Mouse (Mus musculus) G1E-ER4 (cell line): ENCODE results near the gene Nkap. TPM values are rescaled to one million over a fixed set of nuclear protein-coding genes. Genes with fewer than 3 reads are reported as not detected.

ENCODE experiments used
- GATA1 ChIP-seq: IDR thresholded peaks from one replicate; pipeline ENCODE4 v1.8.0; 2012; ENCODE audit warnings: low read length, inconsistent platforms
- polyA plus RNA-seq: library from polyadenylated mRNA; stranded (reverse); fragments of >175 nt; gene quantifications from 2 replicates; pipeline ENCODE4 v1.2.3, GENCODE M21; 2012

Nkap gene
- polyA plus RNA-seq, 1 experiment, result 11.3 TPM

DNA sequence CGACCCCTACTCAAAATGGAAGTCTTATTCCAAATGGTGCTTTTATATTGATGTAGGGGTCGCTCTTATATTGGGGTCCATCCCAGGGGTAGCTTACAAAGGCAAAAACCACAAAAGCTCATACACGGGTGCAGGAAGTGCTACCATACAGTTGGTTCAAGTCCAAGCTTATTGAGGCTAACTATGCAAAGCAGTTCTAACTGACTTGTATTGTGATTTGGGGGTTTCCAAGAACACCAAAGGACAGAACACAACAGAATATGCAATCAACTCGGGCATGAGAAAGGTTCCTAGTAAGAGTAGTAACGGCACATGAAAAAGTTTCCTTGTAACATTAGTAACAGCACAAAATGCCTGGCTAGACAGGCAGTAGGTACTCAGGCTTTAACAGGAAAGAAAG lies 6.4 kb upstream of the Nkap start:
- no peak for TF ChIP-seq GATA1

DNA sequence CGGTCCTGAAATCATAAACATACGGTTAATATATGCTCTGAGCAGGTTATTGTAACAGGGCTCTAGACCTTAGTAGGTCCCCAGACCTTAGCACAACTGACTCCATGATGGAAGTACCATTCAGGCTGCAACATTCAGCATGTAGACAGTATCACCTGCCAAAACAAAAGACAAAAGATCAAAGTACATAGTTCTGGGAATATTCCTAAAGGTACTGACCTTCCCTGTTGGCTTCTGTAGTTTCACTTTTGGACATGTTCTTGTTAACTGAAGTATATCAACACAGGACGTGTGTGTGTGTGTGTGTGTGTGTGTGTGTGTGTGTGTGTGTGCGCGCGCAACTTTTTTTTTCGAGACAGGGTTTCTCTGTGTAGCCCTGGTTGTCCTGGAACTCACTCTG lies 1.1 kb upstream of the Nkap start:
- no peak for TF ChIP-seq GATA1

DNA sequence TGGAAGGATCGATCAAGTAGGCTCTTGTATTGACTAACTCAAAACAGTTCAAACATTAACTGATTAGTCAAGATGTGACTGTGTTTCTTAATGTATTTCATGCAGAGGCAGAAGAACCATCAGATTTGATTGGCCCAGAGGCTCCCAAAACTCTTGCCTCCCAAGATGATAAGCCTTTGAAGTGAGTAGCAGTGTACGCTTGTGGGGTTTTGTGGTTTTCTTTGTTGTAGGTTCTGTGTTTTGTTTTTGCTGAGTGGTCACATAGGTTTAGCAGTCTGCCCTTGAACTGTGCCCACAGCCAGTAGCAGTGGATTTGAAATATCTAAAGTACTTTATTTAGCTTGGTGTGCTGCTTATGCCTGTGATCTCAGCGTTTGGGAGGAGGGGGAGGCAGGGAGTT lies 15.1 kb downstream of the Nkap start:
- no peak for TF ChIP-seq GATA1

DNA sequence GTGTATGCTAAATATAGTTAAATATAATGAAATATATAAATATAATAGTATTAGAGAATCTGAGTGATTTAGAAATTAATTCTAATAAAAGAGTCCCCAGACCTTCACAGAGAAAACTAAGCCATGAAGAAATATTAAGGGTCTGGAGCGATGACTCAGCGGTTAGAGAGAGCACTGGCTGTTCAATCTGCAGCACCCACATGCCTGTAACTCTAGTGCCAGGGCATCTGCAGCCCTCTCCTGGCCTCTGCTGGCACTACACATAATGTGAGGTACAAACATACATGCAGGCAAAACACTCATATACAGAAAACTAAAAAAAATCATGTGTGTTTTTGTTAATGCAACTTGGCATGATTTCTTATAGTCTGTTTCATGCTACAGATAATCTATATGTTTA lies 18.4 kb downstream of the Nkap start:
- TF ChIP-seq GATA1, result no peak

DNA sequence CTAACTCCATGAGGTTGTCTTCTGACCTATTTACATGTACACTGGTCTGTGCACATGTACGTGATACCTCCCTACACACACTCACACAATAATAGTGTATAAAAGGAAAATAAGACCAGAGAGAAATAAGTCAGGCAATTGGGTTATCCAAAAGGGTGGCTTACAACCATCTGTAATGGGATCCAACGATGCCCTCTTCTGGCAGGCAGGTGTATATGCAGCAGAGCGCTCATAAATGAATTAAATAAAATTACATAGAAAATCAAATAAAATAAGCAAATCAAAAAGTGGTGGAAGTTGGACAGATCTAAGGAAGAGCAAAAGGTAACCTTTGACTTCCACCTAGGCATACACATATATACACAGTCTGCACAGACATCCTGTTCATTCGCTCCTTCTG lies 31.2 kb downstream of the Nkap start:
- TF ChIP-seq GATA1, result no peak

DNA sequence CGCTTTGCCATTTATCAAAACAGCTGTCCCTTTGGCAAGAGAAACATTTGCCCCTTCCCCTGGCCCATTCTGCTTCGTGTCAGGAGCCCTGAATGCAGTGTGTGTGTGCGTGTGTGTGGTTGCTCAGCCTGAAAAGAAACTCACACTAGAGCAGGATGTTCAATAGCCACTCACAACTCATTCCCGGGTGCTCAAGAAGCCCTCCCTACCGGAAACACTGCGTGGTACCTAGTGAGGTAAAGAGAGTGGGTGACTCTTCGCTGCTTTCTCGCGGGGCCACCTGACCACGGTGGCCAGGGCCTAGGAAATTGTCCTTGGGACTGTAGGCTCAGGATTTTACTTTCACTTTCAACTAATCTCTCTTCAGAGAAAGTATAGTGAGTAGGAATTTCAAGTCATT lies 34.6 kb downstream of the Nkap start:
- TF ChIP-seq GATA1, result no peak

DNA sequence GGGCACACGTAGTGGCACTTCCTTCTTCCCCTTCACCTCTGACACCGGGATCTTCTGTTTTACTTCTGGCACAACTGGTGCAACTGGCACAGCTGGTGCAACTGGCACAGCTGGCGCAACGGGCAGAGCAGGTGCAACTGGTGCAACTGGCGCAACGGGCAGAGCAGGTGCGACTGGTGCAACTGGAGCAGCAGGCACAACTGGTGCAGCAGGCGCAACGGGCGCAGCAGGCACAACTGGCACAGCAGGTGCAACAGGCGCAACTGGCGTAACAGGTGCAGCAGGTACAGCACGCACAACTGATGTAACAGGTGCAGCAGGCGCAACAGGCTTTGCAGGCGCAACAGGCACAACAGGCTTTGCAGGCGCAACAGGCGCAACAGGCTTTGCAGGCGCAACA lies 36.5 kb downstream of the Nkap start:
- no peak for TF ChIP-seq GATA1

DNA sequence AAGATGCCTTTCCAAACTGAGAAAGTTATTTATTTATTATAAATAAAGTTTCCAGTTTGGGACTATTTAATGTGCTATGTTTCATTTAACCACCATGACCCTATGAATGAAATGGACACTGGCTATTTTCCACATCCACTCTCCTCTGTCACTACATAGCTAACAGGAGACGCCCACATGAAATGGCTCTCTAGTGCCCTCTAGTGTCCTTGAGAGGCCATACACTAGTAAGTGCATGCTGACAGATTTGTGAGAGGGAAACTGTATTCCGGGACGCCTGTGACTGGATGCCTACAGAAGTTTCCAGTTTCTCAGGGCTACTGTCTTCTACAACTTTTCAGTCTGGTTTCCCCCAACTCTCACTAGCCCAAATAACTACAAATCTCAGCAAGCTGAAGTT lies 40.5 kb downstream of the Nkap start:
- TF ChIP-seq GATA1, result no peak

DNA sequence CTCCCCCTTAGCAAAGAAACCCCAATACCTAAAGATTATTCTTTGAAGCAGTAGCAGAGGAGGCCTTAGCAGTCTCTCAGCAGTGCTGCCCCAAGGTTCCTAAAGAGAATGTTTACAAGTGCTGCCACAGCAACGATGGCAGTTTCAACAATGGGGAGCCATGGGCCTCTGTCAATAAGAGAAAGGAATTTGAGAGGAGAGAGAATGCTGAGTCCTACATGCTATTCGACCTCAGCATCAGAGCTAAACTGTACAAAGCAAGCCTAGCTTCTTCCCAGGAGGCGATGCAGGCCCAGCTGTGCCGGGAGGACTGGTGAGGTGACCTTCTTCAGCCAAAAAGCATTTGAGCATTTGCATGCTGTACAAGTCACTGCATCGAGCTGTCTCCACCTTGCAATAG lies 42.1 kb downstream of the Nkap start, which contains the start of gene Akap14:
Akap14 (minus strand) TSS at position 101 of the 400 bp plus-strand sequence.
- TF ChIP-seq GATA1, result no peak

DNA sequence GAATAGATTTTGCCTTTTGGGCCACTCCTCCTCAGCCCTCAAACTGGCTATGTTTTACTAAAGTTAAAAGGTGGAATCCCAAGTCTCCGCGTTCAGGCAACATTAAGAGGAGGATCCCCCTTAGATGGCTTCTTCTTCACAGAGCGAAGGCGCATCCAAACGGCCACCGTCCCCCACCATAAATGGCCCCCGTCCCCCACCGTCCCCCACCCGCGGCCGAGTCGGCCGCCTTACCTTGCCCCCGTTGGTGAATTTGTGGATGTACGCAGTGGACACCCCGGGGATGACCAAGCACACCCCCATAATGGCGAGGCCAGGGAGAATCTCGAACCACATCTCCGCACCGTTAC lies 64.1 kb downstream of the Nkap start:
- no peak for TF ChIP-seq GATA1

DNA sequence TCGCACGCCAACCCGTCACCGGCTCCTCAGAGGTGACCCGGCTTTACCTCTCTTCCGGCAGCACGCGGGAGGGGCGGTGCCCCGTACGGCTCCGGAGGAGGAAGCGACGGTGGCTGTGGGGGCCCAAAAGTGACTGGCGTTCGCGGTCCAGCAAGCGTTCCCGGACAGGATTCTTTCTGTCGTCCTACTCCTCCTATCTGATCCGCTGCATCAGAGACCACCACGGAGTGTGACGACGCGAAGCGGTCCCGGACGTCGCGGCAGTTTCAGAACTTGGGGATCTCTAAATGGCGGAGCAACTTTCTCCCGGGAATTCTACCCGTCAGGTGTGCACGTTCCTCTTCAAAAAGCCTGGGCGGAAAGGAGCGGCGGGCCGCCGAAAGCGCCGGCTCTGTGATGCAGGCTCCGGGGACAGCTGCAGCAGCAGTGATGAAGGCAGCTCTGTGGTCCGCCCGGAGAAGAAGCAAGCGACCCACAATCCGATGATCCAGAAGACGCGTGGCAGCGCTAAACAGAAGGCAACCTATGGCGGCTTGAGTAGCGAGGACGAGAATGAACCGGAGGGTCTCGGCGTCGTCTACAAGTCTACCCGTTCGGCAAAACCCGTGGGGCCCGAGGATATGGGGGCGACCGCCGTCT lies 64.6 kb downstream of the Nkap start, which contains the start of the genes Ndufa1 and Rnf113a1:
Ndufa1 (minus strand) TSS at position 59 of the 639 bp plus-strand sequence.
Rnf113a1 (plus strand) TSS at position 141 of the 639 bp plus-strand sequence.
- TF ChIP-seq GATA1, result no peak

DNA sequence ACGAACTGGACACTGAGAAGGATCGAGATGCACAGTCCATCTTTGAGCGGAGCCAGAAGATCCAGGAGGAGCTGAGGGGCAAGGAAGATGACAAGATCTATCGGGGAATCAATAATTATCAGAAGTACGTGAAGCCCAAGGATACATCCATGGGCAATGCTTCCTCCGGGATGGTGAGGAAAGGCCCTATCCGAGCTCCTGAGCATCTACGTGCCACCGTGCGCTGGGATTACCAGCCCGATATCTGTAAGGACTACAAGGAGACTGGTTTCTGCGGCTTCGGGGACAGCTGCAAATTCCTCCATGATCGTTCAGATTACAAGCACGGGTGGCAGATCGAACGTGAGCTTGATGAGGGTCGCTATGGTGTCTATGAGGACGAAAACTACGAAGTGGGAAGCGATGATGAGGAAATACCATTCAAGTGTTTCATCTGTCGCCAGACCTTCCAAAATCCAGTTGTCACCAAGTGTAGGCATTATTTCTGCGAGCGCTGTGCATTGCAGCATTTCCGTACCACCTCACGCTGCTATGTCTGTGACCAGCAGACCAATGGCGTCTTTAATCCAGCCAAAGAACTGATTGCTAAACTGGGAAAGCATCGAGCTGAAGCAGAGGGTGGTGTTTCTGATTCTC lies 65.3 kb downstream of the Nkap start:
- TF ChIP-seq GATA1, result no peak

DNA sequence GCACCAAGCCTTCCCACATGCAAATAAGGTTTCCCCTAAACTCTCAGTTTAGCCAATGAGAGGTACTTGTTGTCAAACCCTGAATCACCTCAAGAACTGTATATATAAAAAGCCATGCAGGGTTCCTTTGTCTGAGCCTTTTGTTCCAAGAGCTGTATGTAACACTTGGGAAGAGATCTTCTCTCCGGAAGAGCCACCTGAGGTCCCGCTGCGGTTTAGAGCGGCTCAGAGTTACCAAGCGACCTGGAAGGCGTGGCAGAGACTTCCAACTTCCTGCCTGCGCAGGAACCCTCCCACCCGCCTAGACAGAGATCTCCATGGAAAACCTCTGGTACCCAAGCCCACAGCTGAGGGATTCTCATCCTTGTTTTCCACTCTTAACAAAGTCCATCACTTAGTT lies 72.1 kb downstream of the Nkap start:
- TF ChIP-seq GATA1, result no peak

Other genes with a start within 250 kb of the Nkap start
- 1.3 and 1.5 TPM in 2 replicates for gene Nkrf, start 223.9 kb upstream of the Nkap start, polyA plus RNA-seq
- gene Sept6, start 135.0 kb upstream of the Nkap start, polyA plus RNA-seq, result 1.2 and 2.7 TPM in 2 replicates
- not detected in 2 replicates for gene Sowahd, start 78.0 kb upstream of the Nkap start, polyA plus RNA-seq
- 162 and 176 TPM in 2 replicates for gene Rpl39, start 41.4 kb upstream of the Nkap start, polyA plus RNA-seq
- 3.6 and 6.3 TPM in 2 replicates for gene Upf3b, start 16.5 kb upstream of the Nkap start, polyA plus RNA-seq
- gene Akap14, start 42.0 kb downstream of the Nkap start, polyA plus RNA-seq, result not detected in 2 replicates
- gene Ndufa1, start 64.4 kb downstream of the Nkap start, polyA plus RNA-seq, result 188 and 247 TPM in 2 replicates
- 10.8 and 11.2 TPM in 2 replicates for gene Rnf113a1, start 64.5 kb downstream of the Nkap start, polyA plus RNA-seq
- not detected in 2 replicates for gene Gm9, start 84.2 kb downstream of the Nkap start, polyA plus RNA-seq
- gene Rhox1, start 95.5 kb downstream of the Nkap start, polyA plus RNA-seq, result not detected in 2 replicates
- not detected in 2 replicates for gene Rhox2a, start 118.2 kb downstream of the Nkap start, polyA plus RNA-seq
- gene Rhox3a, start 123.1 kb downstream of the Nkap start, polyA plus RNA-seq, result not detected in 2 replicates
- gene Rhox4a, start 138.5 kb downstream of the Nkap start, polyA plus RNA-seq, result not detected in 2 replicates